Mouse (Mus musculus): Measurements from ENCODE around the gene Cacna1c. TPM values are rescaled to one million over a fixed set of nuclear protein-coding genes. Genes with fewer than 3 reads are reported as not detected.

Cacna1c gene
- polyA plus RNA-seq, 1 experiment from 2014 or later, result 4.0 TPM

- no peaks in the 10 kb centered on the region for H3K4me1 ChIP-seq
- peak; percentile 78 for ATAC-seq (ENCODE audit: insufficient read depth, low FRiP score, low read depth)
- H3K4me3 ChIP-seq (replicated peaks), result no peak overlapping the region
- H3K27me3 ChIP-seq (replicated peaks), result no peaks in the 10 kb centered on the region
- H3K27ac ChIP-seq, result no peak overlapping the region
- WGBS, result 69% methylated on average over 9 of the region's 9 CpGs
- no peak overlapping the region for H3K9ac ChIP-seq
- no peaks in the 10 kb centered on the region for H3K9me3 ChIP-seq
- no peak overlapping the region for H3K4me2 ChIP-seq
- no peaks in the 10 kb centered on the region for H3K36me3 ChIP-seq
These were observed 206.0 kb downstream of the Cacna1c start for GRCm38 (mm10) chr6:118989999-118990776.

DNA sequence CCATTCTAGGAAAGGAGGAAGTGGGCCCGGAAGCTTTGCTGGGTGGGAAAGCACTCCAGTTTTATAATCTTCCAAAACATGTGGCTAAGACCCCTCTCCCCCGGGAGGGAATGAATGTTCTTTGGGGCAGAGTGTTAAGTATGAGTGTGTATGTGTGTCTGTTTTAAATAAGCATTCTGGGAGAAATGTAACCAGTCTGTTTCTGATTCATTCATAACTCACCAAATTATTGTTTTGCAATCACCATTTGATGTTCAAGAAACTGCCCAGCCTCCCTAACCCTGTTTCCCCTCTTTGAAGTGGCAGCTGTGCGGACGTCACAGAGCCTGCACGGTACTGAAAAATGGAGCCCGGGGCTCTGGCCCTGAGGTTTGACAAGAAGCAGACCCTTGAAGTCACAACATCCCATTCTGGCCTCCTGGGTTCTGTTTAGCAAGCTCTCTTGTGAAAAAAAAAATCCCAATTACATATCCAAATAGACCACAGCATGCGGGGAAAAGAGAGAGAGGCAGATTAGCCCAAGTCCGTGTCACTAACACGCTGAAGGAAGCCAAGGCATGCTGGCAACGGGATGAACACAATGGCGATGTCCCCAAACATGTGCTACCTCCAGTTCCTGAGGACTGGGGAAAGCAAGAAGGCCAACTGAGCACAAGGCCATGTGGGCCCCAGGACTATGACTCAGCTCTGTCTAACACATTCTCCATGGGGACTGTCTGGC is 211.9 kb downstream of the Cacna1c start:
- WGBS, result 32% methylated on average over 11 of the region's 11 CpGs
- H3K4me3 ChIP-seq (replicated peaks), result no peak overlapping the region
- no peaks in the 10 kb centered on the region for H3K9me3 ChIP-seq
- peak overlapping the region; percentile 18 for H3K27ac ChIP-seq
- H3K4me2 ChIP-seq, result no peak overlapping the region
- ATAC-seq (ENCODE audit: insufficient read depth, low FRiP score, low read depth), result peak; percentile 73
- no peaks in the 10 kb centered on the region for H3K27me3 ChIP-seq (replicated peaks)
- peaks cover 9% of the 10 kb centered on the region; the same call in 1 of the 2 replicates for H3K4me1 ChIP-seq
- H3K9ac ChIP-seq, result no peak overlapping the region
- H3K36me3 ChIP-seq, result no peaks in the 10 kb centered on the region

DNA sequence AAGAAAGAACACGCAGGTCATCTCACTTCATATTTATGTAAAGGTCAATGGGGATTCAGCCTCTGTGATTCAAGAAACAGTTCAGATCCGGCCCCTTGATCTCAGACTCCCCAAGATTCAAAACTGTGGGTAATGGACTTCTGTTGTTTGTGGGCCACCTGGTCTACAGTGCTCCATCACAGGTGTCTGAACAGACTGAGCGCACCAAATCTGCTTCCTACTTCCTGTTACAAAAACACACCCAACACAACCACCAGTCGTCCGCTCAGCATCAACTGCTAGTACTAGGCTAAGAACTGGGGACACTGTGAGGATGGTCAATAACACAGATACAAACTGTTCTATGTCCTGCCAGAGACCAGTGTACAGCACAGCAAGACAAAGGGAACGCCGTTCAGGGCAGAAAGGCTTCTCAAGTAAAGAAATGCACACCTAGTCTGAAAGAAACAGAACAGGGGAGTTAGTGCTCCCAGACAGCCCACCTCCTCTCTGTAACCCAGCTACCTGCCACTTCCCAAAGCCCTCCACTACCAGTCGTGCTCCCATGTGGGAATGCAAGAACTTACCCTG is 212.7 kb downstream of the Cacna1c start:
- Histone ChIP-seq H3K4me3 (replicated peaks) (no peak overlapping the region), H3K27me3 (replicated peaks) (no peaks in the 10 kb centered on the region), H3K4me2 (no peak overlapping the region), H3K4me1 (peaks cover 9% of the 10 kb centered on the region; the same call in 1 of the 2 replicates), H3K9ac (no peak overlapping the region), H3K9me3 (no peaks in the 10 kb centered on the region), H3K27ac (peak overlapping the region; percentile 18; the same call in 1 of the 2 replicates), H3K36me3 (no peaks in the 10 kb centered on the region)
- no peak for ATAC-seq (ENCODE audit: insufficient read depth, low FRiP score, low read depth)
- WGBS, result 72% methylated on average over 8 of the region's 8 CpGs

DNA sequence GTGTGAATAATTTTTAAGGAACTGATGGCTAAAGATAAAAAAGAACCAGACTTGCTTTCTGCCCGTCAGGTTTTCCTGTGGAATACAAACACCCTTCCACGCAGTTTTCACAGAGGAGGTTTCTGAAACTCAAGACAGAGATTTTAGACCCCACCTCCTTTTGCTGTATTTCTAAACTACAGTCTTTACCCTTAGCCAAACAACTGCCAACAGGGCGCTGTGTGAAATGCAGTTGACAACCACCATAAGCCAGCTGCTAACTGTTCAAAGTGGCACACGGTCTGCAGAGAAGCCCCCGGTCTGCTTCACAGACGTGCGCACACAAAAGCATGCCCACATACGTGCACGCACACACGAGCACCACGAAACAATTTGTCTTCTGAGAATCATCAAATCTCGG is 216.0 kb downstream of the Cacna1c start:
- Histone ChIP-seq H3K4me2 (no peak overlapping the region), H3K9me3 (no peaks in the 10 kb centered on the region), H3K36me3 (no peaks in the 10 kb centered on the region), H3K4me1 (peaks cover 9% of the 10 kb centered on the region; the same call in 1 of the 2 replicates), H3K27me3 (replicated peaks) (no peaks in the 10 kb centered on the region), H3K4me3 (replicated peaks) (no peak overlapping the region), H3K27ac (no peak overlapping the region), H3K9ac (no peak overlapping the region)
- WGBS, result 60% methylated on average over 12 of the region's 12 CpGs
- ATAC-seq (ENCODE audit: insufficient read depth, low FRiP score, low read depth), result no peak

DNA sequence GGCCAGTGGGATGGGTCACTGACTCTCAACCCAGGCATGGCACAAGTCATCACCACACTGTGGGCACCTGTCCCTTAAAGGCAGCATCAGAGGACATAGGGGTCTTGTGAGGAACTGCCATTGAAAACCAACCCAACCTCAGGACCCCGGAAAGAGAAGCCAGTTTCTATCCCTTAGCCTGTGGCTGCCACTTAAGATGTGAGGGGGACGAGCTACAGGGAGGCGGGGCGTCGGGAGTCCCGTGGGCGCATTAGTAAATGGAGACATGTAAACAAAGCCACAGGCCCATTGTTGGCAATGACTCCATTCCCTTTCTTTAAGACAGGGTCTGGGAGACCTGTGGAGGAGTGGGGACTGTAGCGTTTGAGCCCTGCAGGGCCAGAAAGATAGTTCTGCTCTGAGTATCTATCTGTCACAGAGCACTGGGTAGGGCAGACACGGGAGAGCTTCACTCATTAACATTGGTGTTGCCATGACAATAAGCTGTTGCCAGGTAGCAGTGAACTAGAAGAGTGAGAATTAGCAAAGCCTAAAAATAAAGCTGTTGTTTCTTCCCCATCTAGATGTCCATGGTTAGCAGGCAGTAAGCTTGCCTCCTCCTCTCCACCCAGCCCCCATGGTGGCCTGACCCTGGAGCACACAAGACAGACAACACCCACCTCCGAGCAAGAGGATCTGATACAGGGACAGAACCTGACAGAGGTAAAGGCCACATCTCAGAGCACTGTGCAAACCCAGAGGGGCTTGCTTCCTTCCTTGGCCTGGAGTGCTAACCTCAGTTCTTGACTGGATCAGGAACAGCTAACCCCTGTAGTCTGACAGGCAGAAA is 218.6 kb downstream of the Cacna1c start:
- 49% methylated on average over 10 of the region's 10 CpGs for WGBS
- no peak; the same call in 1 of the 2 replicates for ATAC-seq (ENCODE audit: insufficient read depth, low FRiP score, low read depth)
- Histone ChIP-seq H3K4me1 (no peaks in the 10 kb centered on the region), H3K9me3 (no peaks in the 10 kb centered on the region), H3K4me2 (no peak overlapping the region), H3K36me3 (no peaks in the 10 kb centered on the region), H3K27me3 (replicated peaks) (no peaks in the 10 kb centered on the region), H3K27ac (no peak overlapping the region), H3K4me3 (replicated peaks) (no peak overlapping the region), H3K9ac (no peak overlapping the region)

GRCm38 (mm10) chr6:118976617-118977016 is 219.6 kb downstream of the Cacna1c start:
- no peak overlapping the region for H3K4me3 ChIP-seq (replicated peaks)
- no peak overlapping the region for H3K9ac ChIP-seq
- no peaks in the 10 kb centered on the region for H3K36me3 ChIP-seq
- no peak overlapping the region for H3K4me2 ChIP-seq
- H3K4me1 ChIP-seq, result no peaks in the 10 kb centered on the region
- H3K9me3 ChIP-seq, result no peaks in the 10 kb centered on the region
- no peaks in the 10 kb centered on the region for H3K27me3 ChIP-seq (replicated peaks)
- no peak overlapping the region for H3K27ac ChIP-seq
- no peak for ATAC-seq (ENCODE audit: insufficient read depth, low FRiP score, low read depth)
- 91% methylated on average over 14 of the region's 14 CpGs for WGBS

DNA sequence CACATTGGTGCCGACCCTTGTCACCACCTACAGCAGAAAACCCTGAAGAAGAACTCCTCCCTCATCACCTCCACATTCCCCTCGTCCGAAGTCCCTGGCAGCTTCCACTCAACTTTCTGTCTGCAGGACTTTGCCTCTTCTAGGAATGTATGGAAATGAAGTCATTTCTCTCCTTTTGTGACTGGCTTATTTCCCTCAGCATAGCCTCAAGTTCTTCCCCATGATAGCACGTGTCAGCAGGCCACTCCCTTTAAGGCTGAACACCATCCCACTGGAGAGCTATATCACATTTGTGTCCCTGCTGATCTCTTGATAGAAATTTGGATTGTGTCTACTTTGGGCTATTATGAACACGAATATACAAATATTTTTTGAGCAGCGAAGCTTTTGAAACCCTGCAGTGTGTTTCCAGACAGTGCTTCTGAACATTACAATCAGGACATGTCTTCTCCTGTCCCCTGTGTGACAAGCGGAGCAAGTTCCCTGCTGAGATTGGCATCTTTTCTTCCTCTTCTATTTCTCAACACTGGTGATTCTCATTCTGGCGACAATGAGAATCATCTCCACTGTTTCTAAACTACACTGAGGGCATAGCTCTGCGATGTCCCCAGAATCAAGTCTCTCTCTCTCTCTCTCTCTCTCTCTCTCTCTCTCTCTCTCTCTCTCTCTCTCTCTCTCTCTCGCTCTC is 224.2 kb downstream of the Cacna1c start:
- ATAC-seq (ENCODE audit: insufficient read depth, low FRiP score, low read depth), result no peak
- Histone ChIP-seq H3K4me3 (replicated peaks) (no peak overlapping the region), H3K9ac (no peak overlapping the region), H3K9me3 (no peaks in the 10 kb centered on the region), H3K27ac (no peak overlapping the region), H3K4me2 (no peak overlapping the region), H3K36me3 (no peaks in the 10 kb centered on the region), H3K27me3 (replicated peaks) (no peaks in the 10 kb centered on the region), H3K4me1 (no peaks in the 10 kb centered on the region)
- WGBS, result 65% methylated on average over 9 of the region's 10 CpGs

DNA sequence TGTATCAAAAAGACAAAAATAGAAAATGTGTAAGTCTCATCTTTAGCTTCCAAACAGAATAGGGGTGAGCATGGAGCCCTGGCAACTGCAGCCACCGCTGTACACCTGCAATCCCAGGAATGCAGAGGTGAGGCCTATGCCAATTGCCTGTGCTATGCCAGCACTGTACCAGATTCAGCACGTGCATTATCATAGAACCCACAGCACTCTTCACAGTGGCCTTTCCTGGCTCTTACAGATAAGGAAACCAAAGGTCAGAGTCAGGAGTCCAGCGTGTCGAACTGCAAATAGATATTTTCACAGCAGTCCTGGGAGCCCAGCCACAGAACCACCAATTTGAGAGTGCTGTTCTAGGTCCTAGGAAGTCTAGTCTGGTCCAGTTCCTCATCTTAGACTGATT is 227.4 kb downstream of the Cacna1c start:
- Histone ChIP-seq H3K4me2 (no peak overlapping the region), H3K27me3 (replicated peaks) (no peaks in the 10 kb centered on the region), H3K4me3 (replicated peaks) (no peak overlapping the region), H3K27ac (no peak overlapping the region), H3K4me1 (0 out of 2 replicates have a peak, but pooled peaks cover 6% of the 10 kb centered on the region), H3K9me3 (no peaks in the 10 kb centered on the region), H3K36me3 (no peaks in the 10 kb centered on the region), H3K9ac (no peak overlapping the region)
- no peak for ATAC-seq (ENCODE audit: insufficient read depth, low FRiP score, low read depth)
- 58% methylated on average over 4 of the region's 4 CpGs for WGBS

DNA sequence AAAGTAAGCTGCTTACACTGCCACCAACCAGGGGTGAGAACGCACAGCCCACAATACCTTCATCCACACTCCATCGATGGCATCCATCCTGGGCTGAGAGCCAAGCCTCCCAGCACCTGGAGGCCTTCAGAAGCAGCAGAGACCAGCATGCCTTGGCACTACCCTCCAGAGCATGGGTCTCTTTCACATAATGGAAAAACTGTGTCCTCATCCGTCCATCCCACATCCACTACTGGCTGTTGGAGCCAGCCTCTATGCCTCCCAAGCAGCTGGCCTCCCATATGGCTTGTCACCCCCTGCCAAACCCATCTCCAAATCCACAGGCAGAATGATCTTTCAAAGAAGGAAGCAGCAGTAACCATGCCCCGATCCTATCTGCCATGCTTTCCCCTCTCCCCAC is 229.3 kb downstream of the Cacna1c start:
- H3K4me1 ChIP-seq, result peaks cover 16% of the 10 kb centered on the region; the same call in 1 of the 2 replicates
- no peak for ATAC-seq (ENCODE audit: insufficient read depth, low FRiP score, low read depth)
- WGBS, result 68% methylated on average over 4 of the region's 4 CpGs

GRCm38 (mm10) chr6:118965577-118965976 is 230.6 kb downstream of the Cacna1c start:
- 74% methylated on average over 2 of the region's 2 CpGs for WGBS
- Histone ChIP-seq H3K4me1 (peaks cover 16% of the 10 kb centered on the region; the same call in 1 of the 2 replicates), H3K36me3 (no peaks in the 10 kb centered on the region), H3K27ac (no peak overlapping the region), H3K9me3 (no peaks in the 10 kb centered on the region), H3K4me2 (no peak overlapping the region), H3K4me3 (replicated peaks) (no peak overlapping the region), H3K27me3 (replicated peaks) (no peaks in the 10 kb centered on the region), H3K9ac (no peak overlapping the region)
- ATAC-seq (ENCODE audit: insufficient read depth, low FRiP score, low read depth), result no peak

More for the DNA sequence above, 229.3 kb downstream of the Cacna1c start:
- Histone ChIP-seq H3K27ac (no peak overlapping the region), H3K27me3 (replicated peaks) (no peaks in the 10 kb centered on the region), H3K4me3 (replicated peaks) (no peak overlapping the region), H3K4me2 (no peak overlapping the region), H3K9me3 (no peaks in the 10 kb centered on the region), H3K9ac (no peak overlapping the region), H3K36me3 (no peaks in the 10 kb centered on the region)

DNA sequence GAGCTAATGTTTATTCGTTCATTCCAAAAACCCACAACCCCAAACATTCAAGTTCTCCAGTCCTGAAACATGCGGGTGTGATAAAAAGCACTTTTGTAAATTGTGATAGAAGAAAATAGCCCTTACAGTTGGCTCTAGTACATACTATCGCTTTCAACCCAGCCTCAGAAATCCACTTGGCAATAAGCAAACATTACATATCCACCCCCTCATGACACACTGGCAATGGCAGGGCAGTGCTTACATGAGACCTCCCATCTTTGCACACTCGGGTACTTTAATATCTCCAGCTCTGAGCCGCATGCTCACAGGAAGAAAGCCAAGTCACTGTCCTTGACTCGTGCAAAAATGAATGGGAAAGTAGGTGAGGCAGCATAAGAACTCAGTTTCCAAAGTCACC is 232.4 kb downstream of the Cacna1c start:
- no peak overlapping the region for H3K4me3 ChIP-seq (replicated peaks)
- H3K4me1 ChIP-seq, result peaks cover 16% of the 10 kb centered on the region; the same call in 1 of the 2 replicates
- WGBS, result 38% methylated on average over 6 of the region's 6 CpGs
- H3K9ac ChIP-seq, result no peak overlapping the region
- H3K27me3 ChIP-seq (replicated peaks), result no peaks in the 10 kb centered on the region
- H3K27ac ChIP-seq, result peak overlapping the region; percentile 64
- no peak overlapping the region for H3K4me2 ChIP-seq
- ATAC-seq (ENCODE audit: insufficient read depth, low FRiP score, low read depth), result no peak
- no peaks in the 10 kb centered on the region for H3K9me3 ChIP-seq
- H3K36me3 ChIP-seq, result no peaks in the 10 kb centered on the region

All from stomach, embryonic 15.5 days (tissue).